Mouse (Mus musculus): ENCODE measurements around the gene Runx1. TPM values are rescaled to one million over a fixed set of nuclear protein-coding genes. Genes with fewer than 3 reads are reported as not detected.
A peak's percentile ranks its signal among the peaks of the same experiment; 100 is the strongest.

The Runx1 gene
- polyA plus RNA-seq, 1 experiment from 2014 or later = 6.4 TPM

DNA sequence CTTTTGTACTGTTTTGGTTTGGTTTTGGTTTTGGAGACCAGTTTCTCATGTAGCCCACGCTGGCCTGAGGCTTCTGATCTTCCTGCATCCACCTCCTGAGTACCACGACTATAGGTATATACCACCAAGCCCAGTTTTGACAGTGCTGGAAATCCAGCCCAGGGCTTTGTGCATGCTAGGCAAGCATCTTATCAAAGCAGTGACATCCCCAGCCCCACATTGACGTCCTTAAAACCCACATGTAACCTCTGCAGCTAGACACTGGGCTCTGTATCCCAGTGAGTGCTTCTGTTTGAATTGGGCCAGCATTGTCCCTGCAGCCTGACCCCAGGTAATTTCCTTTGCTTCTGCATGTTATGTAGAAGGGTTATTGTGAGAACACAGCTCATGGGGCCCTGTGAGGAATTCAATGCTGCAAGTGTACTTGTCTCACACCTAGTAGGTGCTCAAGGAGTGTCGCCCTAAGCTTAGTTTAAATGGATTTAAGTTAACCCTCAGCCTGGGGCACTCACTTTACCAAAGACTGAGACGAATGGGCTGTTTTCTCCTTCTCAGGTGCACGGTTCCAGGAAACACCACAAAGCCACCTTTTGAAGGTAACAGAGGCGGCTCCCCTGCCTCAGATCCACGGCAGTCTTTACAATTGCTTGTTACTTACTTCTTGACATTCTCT lies 15.2 kb downstream of the Runx1 start:
- ATAC-seq (ENCODE audit: low FRiP score, low TSS enrichment) = no peak
- H3K27ac ChIP-seq (replicated peaks) = no peak overlapping the region
- WGBS = 92% methylated on average over 8 of the region's 8 CpGs
- H3K9me3 ChIP-seq (ENCODE audit: control insufficient read depth, low read length) = no peaks in the 10 kb centered on the region
- H3K36me3 ChIP-seq (ENCODE audit: control insufficient read depth, insufficient read depth, low read length) = no peaks in the 10 kb centered on the region
- H3K9ac ChIP-seq (ENCODE audit: low read length) = no peak overlapping the region
- no peaks in the 10 kb centered on the region for H3K4me1 ChIP-seq (replicated peaks; ENCODE audit: control insufficient read depth, insufficient read depth)
- no peak for DNase-seq (ENCODE audit: low spot score)
- no peak overlapping the region for H3K4me2 ChIP-seq (replicated peaks; ENCODE audit: low read depth)
- TF ChIP-seq CTCF (IDR thresholded peaks at IDR 0.05; ENCODE audit: low read depth) = no peak
- TF ChIP-seq EP300 (optimal IDR thresholded peaks at IDR 0.05) = no peak
- no peak overlapping the region for H3K4me3 ChIP-seq (ENCODE audit: low read depth, low read length)
- no peaks in the 10 kb centered on the region for H3K27me3 ChIP-seq (ENCODE audit: control insufficient read depth, insufficient read depth, low read length)

DNA sequence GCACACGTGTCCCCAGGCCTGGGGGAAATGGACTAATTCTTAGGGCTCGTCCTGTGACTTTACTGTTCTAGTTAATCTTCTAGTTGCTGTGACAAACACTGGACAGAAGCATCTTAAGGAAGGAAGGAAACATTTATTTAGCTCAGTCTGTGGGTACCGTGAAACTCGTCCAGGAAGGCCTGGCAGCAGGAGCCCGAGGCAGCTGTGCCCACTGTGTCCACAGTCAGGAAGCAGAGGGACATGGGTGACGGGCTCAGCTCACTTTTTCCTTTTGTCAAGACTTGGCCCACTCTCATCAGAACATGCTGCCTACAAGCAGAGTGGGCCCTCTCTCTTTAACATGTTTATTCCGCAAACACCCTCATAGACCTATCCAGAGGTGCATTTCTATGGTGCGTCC lies 18.2 kb downstream of the Runx1 start:
- Histone ChIP-seq H3K36me3 (ENCODE audit: control insufficient read depth, insufficient read depth, low read length) (no peaks in the 10 kb centered on the region), H3K27ac (replicated peaks) (no peak overlapping the region), H3K4me2 (replicated peaks; ENCODE audit: low read depth) (no peak overlapping the region), H3K27me3 (ENCODE audit: control insufficient read depth, insufficient read depth, low read length) (no peaks in the 10 kb centered on the region), H3K4me3 (ENCODE audit: low read depth, low read length) (no peak overlapping the region), H3K9me3 (ENCODE audit: control insufficient read depth, low read length) (no peaks in the 10 kb centered on the region), H3K9ac (ENCODE audit: low read length) (no peak overlapping the region), H3K4me1 (replicated peaks; ENCODE audit: control insufficient read depth, insufficient read depth) (no peaks in the 10 kb centered on the region)
- no peak for DNase-seq (ENCODE audit: low spot score)
- 80% methylated on average over 8 of the region's 8 CpGs for WGBS
- no peak for ATAC-seq (ENCODE audit: low FRiP score, low TSS enrichment)
- TF ChIP-seq CTCF (IDR thresholded peaks at IDR 0.05; ENCODE audit: low read depth) (no peak), EP300 (optimal IDR thresholded peaks at IDR 0.05) (no peak)

DNA sequence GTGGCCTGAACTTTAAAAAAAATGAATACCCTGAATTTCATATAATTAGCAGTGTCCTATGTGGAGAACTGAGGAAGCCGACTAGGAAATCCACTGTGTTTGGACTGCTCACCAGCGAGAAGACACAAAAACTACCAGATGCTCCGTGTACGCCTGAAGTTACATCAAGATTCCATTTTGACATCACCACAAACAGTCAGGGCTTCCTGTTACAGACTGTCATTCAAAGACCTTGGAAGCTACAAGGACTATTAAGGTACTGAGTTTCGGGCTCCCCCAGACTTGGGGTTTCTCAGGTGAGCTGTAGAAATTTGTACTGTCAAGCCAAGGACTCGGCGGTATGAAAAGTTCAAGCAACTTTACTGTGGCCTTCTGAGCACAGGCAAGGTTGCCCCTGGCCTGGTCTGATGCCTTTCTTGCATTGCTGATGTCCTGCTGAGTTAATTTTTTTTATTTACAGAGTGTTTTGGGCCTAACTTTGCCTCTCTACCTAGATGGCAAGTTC lies 22.8 kb downstream of the Runx1 start:
- WGBS = 83% methylated on average over 7 of the region's 7 CpGs
- ATAC-seq (ENCODE audit: low FRiP score, low TSS enrichment) (no peak), DNase-seq (ENCODE audit: low spot score) (no peak)
- Histone ChIP-seq H3K4me1 (replicated peaks; ENCODE audit: control insufficient read depth, insufficient read depth) (no peaks in the 10 kb centered on the region), H3K4me3 (ENCODE audit: low read depth, low read length) (no peak overlapping the region), H3K4me2 (replicated peaks; ENCODE audit: low read depth) (no peak overlapping the region), H3K27ac (replicated peaks) (no peak overlapping the region), H3K27me3 (ENCODE audit: control insufficient read depth, insufficient read depth, low read length) (no peaks in the 10 kb centered on the region), H3K36me3 (ENCODE audit: control insufficient read depth, insufficient read depth, low read length) (no peaks in the 10 kb centered on the region), H3K9me3 (ENCODE audit: control insufficient read depth, low read length) (no peaks in the 10 kb centered on the region), H3K9ac (ENCODE audit: low read length) (no peak overlapping the region)
- TF ChIP-seq EP300 (optimal IDR thresholded peaks at IDR 0.05) = no peak
- no peak for TF ChIP-seq CTCF (IDR thresholded peaks at IDR 0.05; ENCODE audit: low read depth)

DNA sequence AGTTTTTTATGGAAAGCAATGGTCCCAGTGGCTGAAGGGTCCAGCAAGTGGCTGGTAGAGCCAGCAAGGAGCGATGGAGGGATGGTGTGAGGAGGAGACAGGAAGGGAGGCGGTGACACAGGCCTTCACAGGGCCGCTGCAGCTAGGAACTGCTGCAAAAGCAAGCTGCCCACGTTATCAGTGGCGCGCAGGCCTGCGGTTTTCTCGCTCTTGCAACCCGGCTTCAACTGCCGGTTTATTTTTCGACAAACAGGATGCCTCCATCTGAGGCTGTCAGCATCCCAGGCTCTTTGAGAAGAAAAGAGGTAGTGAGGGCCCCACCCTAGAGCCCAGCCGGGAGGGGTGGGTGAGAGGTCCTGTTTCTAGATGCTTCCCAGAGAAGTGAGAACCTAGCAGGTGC lies 24.4 kb downstream of the Runx1 start:
- H3K9ac ChIP-seq (ENCODE audit: low read length) = no peak overlapping the region
- 65% methylated on average over 12 of the region's 12 CpGs for WGBS
- TF ChIP-seq CTCF (IDR thresholded peaks at IDR 0.05; ENCODE audit: low read depth) (no peak), EP300 (optimal IDR thresholded peaks at IDR 0.05) (no peak)
- no peaks in the 10 kb centered on the region for H3K36me3 ChIP-seq (ENCODE audit: control insufficient read depth, insufficient read depth, low read length)
- no peaks in the 10 kb centered on the region for H3K27me3 ChIP-seq (ENCODE audit: control insufficient read depth, insufficient read depth, low read length)
- ATAC-seq (ENCODE audit: low FRiP score, low TSS enrichment) (no peak), DNase-seq (ENCODE audit: low spot score) (no peak)
- no peaks in the 10 kb centered on the region for H3K9me3 ChIP-seq (ENCODE audit: control insufficient read depth, low read length)
- no peak overlapping the region for H3K4me2 ChIP-seq (replicated peaks; ENCODE audit: low read depth)
- H3K4me1 ChIP-seq (replicated peaks; ENCODE audit: control insufficient read depth, insufficient read depth) = no peaks in the 10 kb centered on the region
- no peak overlapping the region for H3K4me3 ChIP-seq (ENCODE audit: low read depth, low read length)
- H3K27ac ChIP-seq (replicated peaks) = no peak overlapping the region

DNA sequence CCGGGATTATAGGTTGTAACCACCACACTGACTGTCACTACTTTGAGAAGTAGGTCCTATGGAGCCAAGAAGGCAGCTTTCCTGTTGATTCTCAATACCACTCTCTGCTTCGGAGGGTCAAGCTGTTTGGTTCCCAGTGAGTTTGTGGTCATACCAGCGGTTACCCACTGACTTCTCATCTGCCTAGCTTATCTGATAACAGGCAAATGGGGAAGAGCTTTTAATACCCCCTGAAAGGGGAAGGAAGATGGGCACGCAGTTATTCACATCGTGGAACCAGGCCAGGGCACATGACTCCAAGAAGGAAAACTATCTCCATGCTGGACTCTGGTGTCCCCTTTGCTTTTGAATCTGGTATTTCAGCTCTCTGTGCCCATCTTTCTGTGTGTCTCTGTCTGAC lies 25.1 kb downstream of the Runx1 start:
- Histone ChIP-seq H3K4me3 (ENCODE audit: low read depth, low read length) (no peak overlapping the region), H3K9ac (ENCODE audit: low read length) (no peak overlapping the region), H3K4me2 (replicated peaks; ENCODE audit: low read depth) (no peak overlapping the region), H3K9me3 (ENCODE audit: control insufficient read depth, low read length) (no peaks in the 10 kb centered on the region), H3K36me3 (ENCODE audit: control insufficient read depth, insufficient read depth, low read length) (no peaks in the 10 kb centered on the region), H3K4me1 (replicated peaks; ENCODE audit: control insufficient read depth, insufficient read depth) (no peaks in the 10 kb centered on the region), H3K27ac (replicated peaks) (no peak overlapping the region), H3K27me3 (ENCODE audit: control insufficient read depth, insufficient read depth, low read length) (no peaks in the 10 kb centered on the region)
- WGBS = 84% methylated on average over 5 of the region's 5 CpGs
- no peak for DNase-seq (ENCODE audit: low spot score)
- no peak for TF ChIP-seq EP300 (optimal IDR thresholded peaks at IDR 0.05)
- no peak for ATAC-seq (ENCODE audit: low FRiP score, low TSS enrichment)

DNA sequence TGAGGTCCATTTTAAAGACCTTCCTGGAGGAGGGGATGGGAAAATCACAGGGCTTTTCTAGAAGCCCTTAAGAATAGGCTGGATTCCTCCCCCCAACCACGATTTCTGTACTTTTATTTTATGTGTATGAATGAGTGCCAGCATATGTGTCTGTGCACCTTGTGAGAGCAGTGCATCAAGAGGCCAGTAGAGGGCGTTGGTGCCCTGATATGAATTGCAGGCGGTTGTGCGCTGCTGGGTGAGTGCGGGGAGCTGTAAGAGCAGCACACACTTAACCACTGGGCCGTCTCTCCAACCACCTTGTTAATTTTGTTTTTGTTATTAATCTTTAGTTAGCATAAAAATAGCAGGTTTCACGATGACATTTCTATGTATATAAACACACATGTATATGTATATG lies 26.0 kb downstream of the Runx1 start:
- Histone ChIP-seq H3K4me2 (replicated peaks; ENCODE audit: low read depth) (no peak overlapping the region), H3K4me1 (replicated peaks; ENCODE audit: control insufficient read depth, insufficient read depth) (no peaks in the 10 kb centered on the region), H3K9me3 (ENCODE audit: control insufficient read depth, low read length) (no peaks in the 10 kb centered on the region), H3K9ac (ENCODE audit: low read length) (no peak overlapping the region), H3K27me3 (ENCODE audit: control insufficient read depth, insufficient read depth, low read length) (no peaks in the 10 kb centered on the region), H3K27ac (replicated peaks) (no peak overlapping the region), H3K36me3 (ENCODE audit: control insufficient read depth, insufficient read depth, low read length) (no peaks in the 10 kb centered on the region), H3K4me3 (ENCODE audit: low read depth, low read length) (no peak overlapping the region)
- no peak for DNase-seq (ENCODE audit: low spot score)
- no peak for ATAC-seq (ENCODE audit: low FRiP score, low TSS enrichment)
- no peak for TF ChIP-seq EP300 (optimal IDR thresholded peaks at IDR 0.05)
- peak; percentile 23; the same call in 1 of the 2 replicates for TF ChIP-seq CTCF (IDR thresholded peaks at IDR 0.05; ENCODE audit: low read depth)
- 87% methylated on average over 7 of the region's 7 CpGs for WGBS

All from stomach, postnatal 0 days (tissue).